Mouse (Mus musculus) testis, adult 2 months (tissue): Measurements from ENCODE around the gene Ncoa5. TPM values are rescaled to one million over a fixed set of nuclear protein-coding genes. Genes with fewer than 3 reads are reported as not detected.

Source experiments
- H3K27ac ChIP-seq: fragments of 200-500 bp; 2 replicates; pipeline ENCODE4 v1.5.1; 2012; ENCODE audit warnings: low read depth, low read length; ENCODE audit not compliant: control insufficient read depth, insufficient read depth
- H3K27me3 ChIP-seq: fragments of 200-500 bp; 2 replicates; pipeline ENCODE4 v1.6.1; 2012; ENCODE audit warnings: mild to moderate bottlenecking, low read length, moderate library complexity; ENCODE audit not compliant: control insufficient read depth, insufficient read depth
- H3K36me3 ChIP-seq: fragments of 200-500 bp; 2 replicates; pipeline ENCODE4 v1.6.1; 2012; ENCODE audit warnings: mild to moderate bottlenecking, low read length; ENCODE audit not compliant: control insufficient read depth, insufficient read depth
- H3K4me1 ChIP-seq: fragments of 200-500 bp; 2 replicates; pipeline ENCODE4 v1.6.1; 2012; ENCODE audit warnings: low read length; ENCODE audit not compliant: control insufficient read depth, insufficient read depth
- H3K4me3 ChIP-seq: fragments of 200-500 bp; 2 replicates; pipeline ENCODE4 v1.5.1; 2012; ENCODE audit warnings: low read depth, mild to moderate bottlenecking, low read length, moderate library complexity, mixed read lengths; ENCODE audit not compliant: control insufficient read depth
- CTCF ChIP-seq: fragments of 200-500 bp; IDR thresholded peaks from 2 replicates; pipeline ENCODE4 v1.5.1; 2012; ENCODE audit warnings: low read depth, mild to moderate bottlenecking, inconsistent platforms, low read length, moderate library complexity; ENCODE audit not compliant: control insufficient read depth, insufficient read depth, insufficient replicate concordance
- POLR2A ChIP-seq: fragments of 200-500 bp; IDR thresholded peaks from 2 replicates; pipeline ENCODE4 v1.6.1; 2012; ENCODE audit warnings: low read depth, mild to moderate bottlenecking, inconsistent platforms, low read length, moderate library complexity; ENCODE audit not compliant: control insufficient read depth
- polyA plus RNA-seq: library from polyadenylated mRNA; depleted of rRNA; stranded (reverse); fragments of >200 nt; gene quantifications from 2 replicates; pipeline ENCODE4 v1.2.3, GENCODE M21; 2012

Gene Ncoa5
- polyA plus RNA-seq, 1 experiment = 37.0 TPM

DNA sequence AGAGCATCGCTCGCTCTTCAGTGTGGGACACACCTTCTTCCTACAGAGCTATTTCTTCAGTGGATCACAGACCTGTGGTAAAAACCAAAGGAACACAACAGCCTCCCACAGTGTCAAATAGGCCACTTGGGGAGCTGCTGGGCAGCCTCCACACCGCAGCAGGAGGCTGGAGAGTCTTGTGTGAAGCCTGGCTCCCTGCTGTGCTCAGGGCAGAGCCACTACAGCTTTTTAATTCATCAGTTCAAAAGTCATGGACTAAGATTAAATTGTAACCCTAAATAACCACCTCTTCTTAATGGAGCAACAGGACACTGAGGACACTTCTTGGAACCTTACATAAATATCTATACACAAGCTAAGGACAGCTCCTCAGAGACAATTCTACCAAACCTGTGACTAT lies 31.6 kb downstream of the Ncoa5 start:
- H3K36me3 ChIP-seq = peaks cover 15% of the 10 kb centered on the region
- no peak overlapping the region for H3K4me3 ChIP-seq
- TF ChIP-seq POLR2A (no peak), CTCF (no peak)
- no peak overlapping the region for H3K27ac ChIP-seq
- no peaks in the 10 kb centered on the region for H3K27me3 ChIP-seq
- peaks cover 6% of the 10 kb centered on the region for H3K4me1 ChIP-seq

GRCm38 (mm10) chr2:165001958-165002357 lies 32.7 kb downstream of the Ncoa5 start:
- Histone ChIP-seq H3K4me3 (no peak overlapping the region), H3K27me3 (no peaks in the 10 kb centered on the region), H3K36me3 (peaks cover 13% of the 10 kb centered on the region), H3K4me1 (peaks cover 15% of the 10 kb centered on the region), H3K27ac (no peak overlapping the region)
- TF ChIP-seq CTCF (no peak), POLR2A (no peak)

- TF ChIP-seq POLR2A (no peak), CTCF (no peak)
- H3K27ac ChIP-seq = no peak overlapping the region
- H3K4me3 ChIP-seq = no peak overlapping the region; the same call in 1 of the 2 replicates
- peaks cover 5% of the 10 kb centered on the region for H3K36me3 ChIP-seq
- H3K27me3 ChIP-seq = no peaks in the 10 kb centered on the region
- H3K4me1 ChIP-seq = peaks cover 18% of the 10 kb centered on the region
Measured at GRCm38 (mm10) chr2:164997721-164998428, 36.8 kb downstream of the Ncoa5 start.

DNA sequence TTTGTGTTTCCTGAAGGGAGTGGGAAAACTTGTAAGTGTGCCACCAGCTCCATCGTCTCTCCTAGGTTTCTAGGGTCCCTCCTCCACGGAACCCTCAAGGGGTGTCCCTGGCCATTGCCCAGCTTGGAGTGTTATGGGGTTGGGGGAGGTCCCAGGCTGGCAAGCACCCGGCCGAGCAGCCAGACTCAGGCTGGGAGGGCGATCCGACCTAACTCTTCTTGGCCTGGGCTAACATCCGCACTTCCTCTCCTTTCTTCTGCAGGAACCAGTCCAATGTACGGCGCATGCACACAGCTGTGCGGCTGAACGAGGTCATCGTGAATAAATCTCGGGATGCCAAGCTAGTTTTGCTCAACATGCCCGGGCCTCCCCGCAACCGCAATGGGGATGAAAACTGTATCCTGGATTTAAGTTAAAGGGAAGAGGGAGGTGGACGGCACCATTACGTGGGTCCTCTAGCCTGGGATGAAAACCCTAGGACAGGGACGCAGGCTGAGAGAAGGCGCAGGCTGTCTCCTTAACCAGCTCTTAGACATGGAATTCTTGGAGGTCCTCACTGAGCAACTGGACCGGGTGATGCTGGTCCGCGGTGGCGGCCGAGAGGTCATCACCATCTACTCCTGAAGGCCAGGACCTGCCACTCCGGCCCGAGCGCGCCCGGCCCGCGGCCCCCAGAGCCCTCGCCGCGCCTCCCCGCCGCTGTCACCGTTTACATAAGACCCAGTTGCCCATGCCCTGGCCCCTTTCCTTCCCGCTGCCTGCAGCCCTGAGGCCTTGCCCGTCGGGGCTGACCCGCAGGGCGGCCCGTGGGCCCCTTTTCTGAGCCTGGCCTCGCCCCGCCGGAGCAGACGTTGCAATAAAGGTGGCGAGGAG lies 37.6 kb downstream of the Ncoa5 start:
- H3K36me3 ChIP-seq = peaks cover 5% of the 10 kb centered on the region
- TF ChIP-seq CTCF (no peak), POLR2A (no peak)
- H3K27ac ChIP-seq = no peak overlapping the region

GRCm38 (mm10) chr2:164995976-164996375 lies 38.7 kb downstream of the Ncoa5 start:
- Histone ChIP-seq H3K27me3 (no peaks in the 10 kb centered on the region), H3K36me3 (peaks cover 1% of the 10 kb centered on the region; the same call in 1 of the 2 replicates), H3K4me3 (no peak overlapping the region), H3K4me1 (peaks cover 18% of the 10 kb centered on the region), H3K27ac (no peak overlapping the region)
- TF ChIP-seq POLR2A = no peak
- TF ChIP-seq CTCF = no peak

More for the DNA sequence above, 37.6 kb downstream of the Ncoa5 start:
- H3K4me1 ChIP-seq = peaks cover 18% of the 10 kb centered on the region
- peak overlapping the region; percentile 9; the same call in 1 of the 2 replicates for H3K4me3 ChIP-seq
- H3K27me3 ChIP-seq = no peaks in the 10 kb centered on the region

- no peak overlapping the region for H3K27ac ChIP-seq
- H3K27me3 ChIP-seq = no peaks in the 10 kb centered on the region
- TF ChIP-seq CTCF (no peak), POLR2A (no peak)
- peaks cover 18% of the 10 kb centered on the region for H3K4me1 ChIP-seq
- H3K36me3 ChIP-seq = peaks cover 1% of the 10 kb centered on the region; the same call in 1 of the 2 replicates
- H3K4me3 ChIP-seq = no peak overlapping the region
Measured at GRCm38 (mm10) chr2:164994659-164995428, 39.8 kb downstream of the Ncoa5 start.

- no peak overlapping the region for H3K27ac ChIP-seq
- no peaks in the 10 kb centered on the region for H3K27me3 ChIP-seq
- peaks cover 18% of the 10 kb centered on the region for H3K4me1 ChIP-seq
- H3K36me3 ChIP-seq = peaks cover 1% of the 10 kb centered on the region; the same call in 1 of the 2 replicates
- TF ChIP-seq POLR2A = no peak
- TF ChIP-seq CTCF = no peak
- H3K4me3 ChIP-seq = no peak overlapping the region
Measured at GRCm38 (mm10) chr2:164994156-164994555, 40.5 kb downstream of the Ncoa5 start.
